In the genomic region with DNA sequence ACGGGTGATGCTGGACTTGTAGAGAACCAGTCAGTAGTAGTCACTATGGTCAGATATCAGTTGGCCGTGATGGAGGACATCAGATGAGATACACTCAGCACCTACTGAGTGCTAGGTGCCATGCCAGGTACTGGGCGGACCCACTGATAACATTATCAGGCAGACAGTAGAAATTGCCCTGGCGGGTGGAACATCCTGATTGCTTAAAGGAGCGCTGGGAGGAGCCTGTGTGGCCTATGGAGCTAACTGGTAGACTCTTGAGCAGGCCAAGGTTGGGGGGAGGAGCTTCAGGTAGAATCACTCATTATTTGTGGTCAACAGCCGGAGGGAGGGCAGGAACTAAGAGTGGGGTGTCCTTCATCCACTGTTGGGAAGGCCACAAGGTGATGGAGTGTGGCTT, we compare ENCODE assay signal across 20 mouse cellular contexts. TPM values are rescaled to one million over a fixed set of nuclear protein-coding genes. Genes with fewer than 3 reads are reported as not detected.
DNase-seq lines count a peak whose midpoint lies in the region; ATAC-seq and TF ChIP-seq lines count a peak whose summit lies in the region.
"Had no signal": no experiment of that assay in that cellular context is flagged by ENCODE, and none has a peak within 500 bp of the region (broad histone marks: within the 10 kb centered on the region; RNA-seq: fewer than 3 reads in every experiment).

No protein-coding gene starts in this region.

- H3K27ac ChIP-seq in liver, embryonic 14.5 days, result no peak overlapping the region
- H3K27ac ChIP-seq in liver, embryonic 12.5 days, result no peak overlapping the region
- H3K27ac ChIP-seq in brown adipose tissue, adult 24 weeks (replicated peaks; ENCODE audit: low read depth, low read length), result 0 out of 2 replicates have a peak overlapping the region, but pooled peaks have one; percentile 26
- no peak overlapping the region for H3K27ac ChIP-seq in kidney, embryonic 14.5 days (ENCODE audit: low read depth, low read length)
- H3K27ac ChIP-seq: forebrain, embryonic 12.5 days; hindbrain, embryonic 12.5 days; left cerebral cortex, adult 2 months; limb, embryonic 10.5 days; neural tube, embryonic 15.5 days had no signal

- H3K36me3 ChIP-seq in liver, embryonic 14.5 days (replicated peaks; ENCODE audit: control insufficient read depth, insufficient read depth, low read depth), result no peaks in the 10 kb centered on the region
- 0 out of 2 replicates have a peak, but pooled peaks cover 6% of the 10 kb centered on the region for H3K36me3 ChIP-seq in liver, embryonic 12.5 days
- H3K36me3 ChIP-seq in kidney, embryonic 14.5 days (ENCODE audit: control insufficient read depth, insufficient read depth, low read length), result peaks cover 11% of the 10 kb centered on the region; the same call in 1 of the 2 replicates
- H3K36me3 ChIP-seq: forebrain, embryonic 12.5 days; neural tube, embryonic 15.5 days had no signal

- no peaks in the 10 kb centered on the region for H3K9me3 ChIP-seq in liver, embryonic 14.5 days (ENCODE audit: control insufficient read depth, low read length)
- H3K9me3 ChIP-seq in liver, embryonic 12.5 days (replicated peaks), result no peaks in the 10 kb centered on the region
- no peaks in the 10 kb centered on the region for H3K9me3 ChIP-seq in kidney, embryonic 14.5 days (ENCODE audit: control insufficient read depth, low read length)
- H3K9me3 ChIP-seq: forebrain, embryonic 12.5 days; G1E; hindbrain, embryonic 12.5 days; limb, embryonic 10.5 days; neural tube, embryonic 15.5 days had no signal

- intact Hi-C loops in heart, postnatal 14 days (cut with DNase I), result no loop called here

- no peak overlapping the region for H3K4me3 ChIP-seq in liver, embryonic 14.5 days (ENCODE audit: insufficient read depth in 1 of 2, low read depth in 2 of 2, low read length in 2 of 2)
- H3K4me3 ChIP-seq in liver, embryonic 12.5 days, result no peak overlapping the region
- no peak overlapping the region for H3K4me3 ChIP-seq in brown adipose tissue, adult 24 weeks (ENCODE audit: insufficient read depth, low read depth, low read length)
- H3K4me3 ChIP-seq in kidney, embryonic 14.5 days (ENCODE audit: low read length), result no peak overlapping the region
- H3K4me3 ChIP-seq: forebrain, embryonic 12.5 days; hindbrain, embryonic 12.5 days; left cerebral cortex, adult 2 months; limb, embryonic 10.5 days; neural tube, embryonic 15.5 days had no signal

- ATAC-seq in liver, embryonic 14.5 days (ENCODE audit: insufficient read depth), result 0 out of 2 replicates have a peak, but pooled peaks have one; percentile 18
- ATAC-seq in liver, embryonic 12.5 days, result no peak
- no peak for ATAC-seq in kidney, embryonic 14.5 days (ENCODE audit: low FRiP score, low TSS enrichment)

- WGBS in liver, embryonic 14.5 days (ENCODE audit: insufficient replicate concordance), result 36% methylated on average over 6 of the region's 6 CpGs
- WGBS in liver, embryonic 12.5 days (ENCODE audit: insufficient replicate concordance), result 40% methylated on average over 6 of the region's 6 CpGs
- 86% methylated on average over 6 of the region's 6 CpGs for WGBS in kidney, embryonic 14.5 days

- no peak overlapping the region for H3K4me2 ChIP-seq in liver, embryonic 14.5 days (ENCODE audit: low read depth)
- no peak overlapping the region for H3K4me2 ChIP-seq in liver, embryonic 12.5 days
- H3K4me2 ChIP-seq in kidney, embryonic 14.5 days (replicated peaks; ENCODE audit: low read depth, low read length), result no peak overlapping the region
- H3K4me2 ChIP-seq: forebrain, embryonic 12.5 days; hindbrain, embryonic 12.5 days; midbrain, embryonic 11.5 days; neural tube, embryonic 15.5 days had no signal

- no peak for TF ChIP-seq EP300 in liver, embryonic 14.5 days (IDR thresholded peaks at IDR 0.05; ENCODE audit: low read depth)

- H3K9ac ChIP-seq in liver, embryonic 14.5 days (replicated peaks), result no peak overlapping the region
- no peak overlapping the region for H3K9ac ChIP-seq in liver, embryonic 12.5 days
- no peak overlapping the region for H3K9ac ChIP-seq in kidney, embryonic 14.5 days (ENCODE audit: low read depth, low read length)
- H3K9ac ChIP-seq: forebrain, embryonic 12.5 days; hindbrain, embryonic 12.5 days; neural tube, embryonic 15.5 days had no signal

- peak; percentile 91 for DNase-seq in heart, adult 11 months
- DNase-seq in heart, postnatal 14 days, result no peak
- no peak for DNase-seq in liver, embryonic 14.5 days (ENCODE audit: low read depth in 3 of 3, low spot score in 3 of 3)
- no peak for DNase-seq in retina, postnatal 1 day
- DNase-seq: cerebellum, adult 11-12 months; cerebellum, postnatal 36 days; kidney, adult 11 months; lung, adult 2 months; lung, postnatal 36 days; thymus, postnatal 4 days had no signal

- no peak for TF ChIP-seq CTCF in liver, embryonic 14.5 days (IDR thresholded peaks at IDR 0.05; ENCODE audit: low read depth)

- H3K4me1 ChIP-seq in liver, embryonic 14.5 days (replicated peaks; ENCODE audit: control insufficient read depth in 2 of 2, insufficient read depth in 2 of 2, low read length in 1 of 2), result peaks cover 0 to 13% of the 10 kb centered on the region in 2 experiments; a peak in 2 of 4 replicates
- peaks cover 64% of the 10 kb centered on the region for H3K4me1 ChIP-seq in liver, embryonic 12.5 days
- peaks cover 24% of the 10 kb centered on the region for H3K4me1 ChIP-seq in brown adipose tissue, adult 24 weeks (ENCODE audit: control insufficient read depth, insufficient read depth, insufficient read length, low read length)
- peaks cover 61% of the 10 kb centered on the region for H3K4me1 ChIP-seq in kidney, embryonic 14.5 days (ENCODE audit: control insufficient read depth, insufficient read depth, low read length)

- no peaks in the 10 kb centered on the region for H3K27me3 ChIP-seq in liver, embryonic 14.5 days (ENCODE audit: control insufficient read depth, insufficient read depth, low read length)
- H3K27me3 ChIP-seq in liver, embryonic 12.5 days (replicated peaks), result no peaks in the 10 kb centered on the region
- H3K27me3 ChIP-seq in kidney, embryonic 14.5 days (ENCODE audit: control insufficient read depth, insufficient read depth, low read length), result no peaks in the 10 kb centered on the region
- H3K27me3 ChIP-seq: forebrain, embryonic 12.5 days; hindbrain, embryonic 12.5 days; neural tube, embryonic 15.5 days had no signal

RNA-seq across cellular contexts. Expression of a gene that starts 17.1 kb away (rescaled TPM):
- total RNA-seq in heart, postnatal 14 days (2021), result 10 to 100 TPM; 55.2 to 59.1 TPM
- 1.3 and 1.7 TPM in 2 replicates for polyA plus RNA-seq in liver, embryonic 14.5 days (2012; rRNA removed)
- polyA plus RNA-seq in liver, embryonic 14.5 days (2014; fragmentation: Nextera tagmentation; extraction: Ambion mirVana), result 0.53 and 0.75 TPM in 2 replicates
- 2.9 and 3.2 TPM in 2 replicates for polyA plus RNA-seq in liver, embryonic 12.5 days (2016; fragmentation: Nextera tagmentation; extraction: Ambion mirVana)
- 16.4 and 26.1 TPM in 2 replicates for polyA plus RNA-seq in brown adipose tissue, adult 24 weeks (2012; ENCODE audit: insufficient read depth, insufficient read length, missing spikeins)
- 11.3 and 12.1 TPM in 2 replicates for polyA plus RNA-seq in kidney, embryonic 14.5 days (2014; fragmentation: Nextera tagmentation; extraction: Ambion mirVana)

RNA-seq across cellular contexts. Expression of a gene that starts 54.3 kb away (rescaled TPM):
- total RNA-seq in heart, postnatal 14 days (2021), result under 1 TPM; 0.43 to 0.49 TPM
- 0.79 and 1.0 TPM in 2 replicates for polyA plus RNA-seq in liver, embryonic 14.5 days (2012; rRNA removed)
- polyA plus RNA-seq in liver, embryonic 14.5 days (2014; fragmentation: Nextera tagmentation; extraction: Ambion mirVana), result 0.57 and 0.75 TPM in 2 replicates
- polyA plus RNA-seq in liver, embryonic 12.5 days (2016; fragmentation: Nextera tagmentation; extraction: Ambion mirVana), result 0.60 and 0.73 TPM in 2 replicates
- polyA plus RNA-seq in brown adipose tissue, adult 24 weeks (2012; ENCODE audit: insufficient read depth, insufficient read length, missing spikeins), result 0.55 TPM in 1 of 2 replicates, not detected in the other
- polyA plus RNA-seq in kidney, embryonic 14.5 days (2014; fragmentation: Nextera tagmentation; extraction: Ambion mirVana), result 0.23 and 0.45 TPM in 2 replicates
- polyA plus RNA-seq: G1E; midbrain, embryonic 11.5 days had no signal
